Comparison of ENCODE assay signal across 13 mouse cellular contexts in the genomic region with DNA sequence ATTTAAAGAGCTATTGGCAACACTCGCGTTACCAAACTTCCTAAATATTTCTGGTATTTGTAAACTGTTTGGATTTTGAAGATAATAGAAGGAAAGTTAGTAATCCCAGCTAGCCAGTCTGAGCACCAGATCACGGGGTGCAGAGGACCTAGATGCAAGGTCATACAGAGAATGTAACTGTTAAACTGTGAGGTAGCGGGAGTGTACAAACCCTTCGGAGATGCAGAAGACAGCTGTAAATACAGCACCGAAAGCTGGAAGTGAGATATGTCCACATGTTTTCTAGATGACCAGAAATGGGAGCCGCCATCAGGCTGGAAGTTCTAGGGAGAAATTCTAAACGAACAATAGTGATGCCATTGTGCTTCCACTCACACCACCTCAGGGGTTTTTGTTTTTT.
A peak's percentile ranks its signal among the peaks of the same experiment; 100 is the strongest.
DNase-seq lines count a peak whose midpoint lies in the region; ATAC-seq and TF ChIP-seq lines count a peak whose summit lies in the region.
"Had no signal": no experiment of that assay in that cellular context is flagged by ENCODE, and none has a peak within 500 bp of the region (broad histone marks: within the 10 kb centered on the region; RNA-seq: fewer than 3 reads in every experiment).

No protein-coding gene starts in this region.

- TF ChIP-seq CTCF in intestine, postnatal 0 days (IDR thresholded peaks at IDR 0.05; ENCODE audit: low read depth), result no peak
- no peak for TF ChIP-seq CTCF in layer of hippocampus, adult 2 months (conservative IDR thresholded peaks at IDR 0.05)

- H3K36me3 ChIP-seq in intestine, embryonic 14.5 days (ENCODE audit: control insufficient read depth, insufficient read depth, low read length), result no peaks in the 10 kb centered on the region
- no peaks in the 10 kb centered on the region for H3K36me3 ChIP-seq in intestine, postnatal 0 days (ENCODE audit: control insufficient read depth, insufficient read depth)
- no peaks in the 10 kb centered on the region for H3K36me3 ChIP-seq in lung, embryonic 16.5 days (ENCODE audit: control insufficient read depth, insufficient read depth, low read length)
- H3K36me3 ChIP-seq: embryonic facial prominence, embryonic 12.5 days; forebrain, embryonic 15.5 days; heart, embryonic 12.5 days had no signal

- no peak overlapping the region for H3K9ac ChIP-seq in intestine, embryonic 14.5 days (ENCODE audit: low read length)
- H3K9ac ChIP-seq in intestine, postnatal 0 days (ENCODE audit: low read depth, low read length), result no peak overlapping the region
- H3K9ac ChIP-seq in lung, embryonic 16.5 days (ENCODE audit: low read length), result no peak overlapping the region
- H3K9ac ChIP-seq: embryonic facial prominence, embryonic 12.5 days; forebrain, embryonic 15.5 days; heart, embryonic 12.5 days had no signal

- H3K4me1 ChIP-seq in intestine, embryonic 14.5 days (replicated peaks; ENCODE audit: control insufficient read depth, insufficient read depth, low read length), result no peaks in the 10 kb centered on the region
- no peaks in the 10 kb centered on the region; the same call in 1 of the 2 replicates for H3K4me1 ChIP-seq in intestine, postnatal 0 days (replicated peaks; ENCODE audit: control insufficient read depth, insufficient read depth, low read length)
- peaks cover 11% of the 10 kb centered on the region for H3K4me1 ChIP-seq in lung, embryonic 16.5 days (replicated peaks; ENCODE audit: control insufficient read depth, insufficient read depth, low read length)
- H3K4me1 ChIP-seq: embryonic facial prominence, embryonic 12.5 days; heart, embryonic 12.5 days had no signal

- H3K27ac ChIP-seq in intestine, embryonic 14.5 days (ENCODE audit: low read depth), result no peak overlapping the region
- H3K27ac ChIP-seq in intestine, postnatal 0 days (ENCODE audit: low read depth, low read length), result no peak overlapping the region
- H3K27ac ChIP-seq in layer of hippocampus, adult 2 months, result peak overlapping the region; percentile 33; the same call in 1 of the 2 replicates
- no peak overlapping the region for H3K27ac ChIP-seq in lung, embryonic 16.5 days (ENCODE audit: low read length)
- H3K27ac ChIP-seq: embryonic facial prominence, embryonic 12.5 days had no signal

- H3K27me3 ChIP-seq in intestine, embryonic 14.5 days (replicated peaks; ENCODE audit: control insufficient read depth, insufficient read depth, low read length), result no peaks in the 10 kb centered on the region
- H3K27me3 ChIP-seq in intestine, postnatal 0 days (replicated peaks; ENCODE audit: control insufficient read depth, insufficient read depth, low read length), result no peaks in the 10 kb centered on the region
- no peaks in the 10 kb centered on the region for H3K27me3 ChIP-seq in lung, embryonic 16.5 days (ENCODE audit: control insufficient read depth, insufficient read depth, low read depth, low read length)
- H3K27me3 ChIP-seq: CH12.LX; embryonic facial prominence, embryonic 12.5 days; forebrain, embryonic 15.5 days; heart, embryonic 12.5 days; Patski had no signal

- H3K4me2 ChIP-seq in intestine, embryonic 14.5 days (ENCODE audit: low read length), result peak overlapping the region; percentile 9; the same call in 1 of the 2 replicates
- no peak overlapping the region for H3K4me2 ChIP-seq in intestine, postnatal 0 days (replicated peaks; ENCODE audit: low read depth)
- H3K4me2 ChIP-seq in lung, embryonic 16.5 days (ENCODE audit: low read depth, low read length), result peak overlapping the region; percentile 43
- H3K4me2 ChIP-seq: embryonic facial prominence, embryonic 12.5 days; forebrain, embryonic 15.5 days; heart, embryonic 12.5 days had no signal

- ATAC-seq in intestine, embryonic 14.5 days (replicated peaks; ENCODE audit: low FRiP score, low TSS enrichment, low read depth), result no peak
- ATAC-seq in intestine, postnatal 0 days, result no peak
- 0 out of 2 replicates have a peak, but pooled peaks have one; percentile 16 for ATAC-seq in lung, embryonic 16.5 days (ENCODE audit: low read depth)
- ATAC-seq: activated CD4-positive, CD25-positive, alpha-beta regulatory T cell, adult 4 months; forebrain, embryonic 15.5 days; Patski had no signal

- WGBS in intestine, embryonic 14.5 days, result 37% methylated on average over 8 of the region's 8 CpGs
- WGBS in intestine, postnatal 0 days, result 58% methylated on average over 8 of the region's 8 CpGs
- 40% methylated on average over 8 of the region's 8 CpGs for WGBS in lung, embryonic 16.5 days

- no peaks in the 10 kb centered on the region for H3K9me3 ChIP-seq in intestine, embryonic 14.5 days (ENCODE audit: control insufficient read depth, low read length)
- H3K9me3 ChIP-seq in intestine, postnatal 0 days (ENCODE audit: control insufficient read depth), result no peaks in the 10 kb centered on the region
- H3K9me3 ChIP-seq in lung, embryonic 16.5 days (ENCODE audit: control insufficient read depth, low read length), result no peaks in the 10 kb centered on the region
- H3K9me3 ChIP-seq: embryonic facial prominence, embryonic 12.5 days; forebrain, embryonic 15.5 days; heart, embryonic 12.5 days had no signal

- peak; percentile 51 for DNase-seq in intestine, embryonic 14.5 days (ENCODE audit: low spot score)
- no peak for DNase-seq in layer of hippocampus, adult 2 months (ENCODE audit: low spot score in 2 of 2)
- DNase-seq in layer of hippocampus, postnatal 14 days (ENCODE audit: low spot score in 2 of 2), result no peak
- no peak for DNase-seq in lung, postnatal 36 days
- DNase-seq: gastrocnemius, postnatal 36 days had no signal

- H3K4me3 ChIP-seq in intestine, embryonic 14.5 days (ENCODE audit: low read depth, low read length), result no peak overlapping the region
- no peak overlapping the region for H3K4me3 ChIP-seq in intestine, postnatal 0 days (ENCODE audit: low read depth, low read length)
- H3K4me3 ChIP-seq in layer of hippocampus, adult 2 months, result no peak overlapping the region
- H3K4me3 ChIP-seq in lung, embryonic 16.5 days (ENCODE audit: low read length), result 0 out of 2 replicates have a peak overlapping the region, but pooled peaks have one; percentile 9
- H3K4me3 ChIP-seq: embryonic facial prominence, embryonic 12.5 days; forebrain, embryonic 15.5 days; heart, embryonic 12.5 days had no signal
